Mouse (Mus musculus) hindbrain, embryonic 12.5 days (tissue): ENCODE results near the gene Agmat. TPM values are rescaled to one million over a fixed set of nuclear protein-coding genes. Genes with fewer than 3 reads are reported as not detected.

ENCODE experiments used
- polyA plus RNA-seq: library from polyadenylated mRNA; unstranded; fragments of >200 nt; fragmentation: Nextera tagmentation; extraction: Ambion mirVana; gene quantifications from 2 replicates; pipeline ENCODE4 v1.2.1, GENCODE M21; 2016

Agmat gene
- polyA plus RNA-seq, 1 experiment from 2014 or later, result not detected

Other genes starting within 250 kb of the Agmat start
- gene Spen, start 208.1 kb upstream of the Agmat start, polyA plus RNA-seq, result 21.7 and 23.7 TPM in 2 replicates
- gene Fblim1, start 140.6 kb upstream of the Agmat start, polyA plus RNA-seq, result 49.1 and 57.9 TPM in 2 replicates
- gene Tmem82, start 128.0 kb upstream of the Agmat start, polyA plus RNA-seq, result 0.29 and 0.50 TPM in 2 replicates
- not detected in 2 replicates for gene Slc25a34, start 122.9 kb upstream of the Agmat start, polyA plus RNA-seq
- 6.3 and 7.6 TPM in 2 replicates for gene Plekhm2, start 81.8 kb upstream of the Agmat start, polyA plus RNA-seq
- 0.43 TPM in 1 of 2 replicates, not detected in the other for gene Rsc1a1, start 61.1 kb upstream of the Agmat start, polyA plus RNA-seq
- 28.1 and 28.7 TPM in 2 replicates for gene Ddi2, start 23.3 kb upstream of the Agmat start, polyA plus RNA-seq
- 6.3 and 7.2 TPM in 2 replicates for gene Dnajc16, start 44.3 kb downstream of the Agmat start, polyA plus RNA-seq
- gene Casp9, start 46.9 kb downstream of the Agmat start, polyA plus RNA-seq, result 23.6 and 25.6 TPM in 2 replicates
- not detected in 2 replicates for gene Cela2a, start 79.5 kb downstream of the Agmat start, polyA plus RNA-seq
- gene Ctrc, start 99.7 kb downstream of the Agmat start, polyA plus RNA-seq, result not detected in 2 replicates
- gene Efhd2, start 128.2 kb downstream of the Agmat start, polyA plus RNA-seq, result 79.7 and 83.8 TPM in 2 replicates